ENCODE assay signal across 17 mouse cellular contexts in genomic region chr8:92775186-92775585, GRCm38 (mm10).
"Had no signal": no experiment of that assay in that cellular context is flagged by ENCODE, and none has a peak within 500 bp of the region (broad histone marks: within the 10 kb centered on the region; RNA-seq: fewer than 3 reads in every experiment).

No protein-coding gene starts in this region.

- H3K9me3 ChIP-seq: lung, embryonic 15.5 days; midbrain, embryonic 13.5 days; midbrain, embryonic 15.5 days; neural tube, embryonic 12.5 days; stomach, embryonic 15.5 days had no signal

- H3K4me2 ChIP-seq: lung, embryonic 15.5 days; midbrain, embryonic 13.5 days; midbrain, embryonic 15.5 days; neural tube, embryonic 12.5 days; stomach, embryonic 15.5 days had no signal

- H3K9ac ChIP-seq: liver, postnatal 0 days; lung, embryonic 15.5 days; midbrain, embryonic 13.5 days; midbrain, embryonic 15.5 days; neural tube, embryonic 12.5 days; stomach, embryonic 15.5 days had no signal

- ATAC-seq: liver, postnatal 0 days; lung, postnatal 0 days; midbrain, embryonic 13.5 days; midbrain, embryonic 15.5 days had no signal

- H3K4me1 ChIP-seq: lung, embryonic 15.5 days; megakaryocyte, embryonic 14.5 days; midbrain, embryonic 15.5 days; stomach, embryonic 15.5 days had no signal

- H3K27ac ChIP-seq: lung, embryonic 15.5 days; macrophage; midbrain, embryonic 13.5 days; midbrain, embryonic 15.5 days; neural tube, embryonic 12.5 days; stomach, embryonic 15.5 days; stomach, postnatal 0 days had no signal

- DNase-seq: liver, postnatal 0 days; lung, adult 2 months; lung, postnatal 14 days; lung, postnatal 36 days; right cerebral cortex, postnatal 14 days; thymus, adult 2 months; thymus, postnatal 25 days; thymus, postnatal 4 days had no signal

- H3K4me3 ChIP-seq: lung, embryonic 15.5 days; megakaryocyte, embryonic 14.5 days; midbrain, embryonic 13.5 days; midbrain, embryonic 15.5 days; neural tube, embryonic 12.5 days; stomach, embryonic 15.5 days had no signal

- H3K27me3 ChIP-seq: lung, embryonic 15.5 days; megakaryocyte, embryonic 14.5 days; midbrain, embryonic 13.5 days; midbrain, embryonic 15.5 days; neural tube, embryonic 12.5 days; stomach, embryonic 15.5 days had no signal

- H3K36me3 ChIP-seq: lung, embryonic 15.5 days; midbrain, embryonic 13.5 days; midbrain, embryonic 15.5 days; neural tube, embryonic 12.5 days; stomach, embryonic 15.5 days had no signal
